Mouse (Mus musculus) neural tube, embryonic 14.5 days (tissue): ENCODE measurements around the gene Atp5d. TPM values are rescaled to one million over a fixed set of nuclear protein-coding genes. Genes with fewer than 3 reads are reported as not detected.

Experiments
- ATAC-seq: fragments of 200-750 bp; cut with Nextera tagmentation; 2 replicates; pipeline ENCODE4 v1.8.0; 2017; ENCODE audit warnings: low read depth, mild to moderate bottlenecking, moderate TSS enrichment, moderate library complexity
- H3K27ac ChIP-seq: fragments of 300-500 bp; sonication (generic); 2 replicates; pipeline ENCODE4 v1.5.1; 2014; ENCODE audit warnings: low read depth, mild to moderate bottlenecking, control low read depth, low read length, moderate library complexity, mixed read lengths
- H3K27me3 ChIP-seq: fragments of 300-500 bp; sonication (generic); 2 replicates; pipeline ENCODE4 v1.6.1; 2014; ENCODE audit warnings: low read length; ENCODE audit not compliant: control insufficient read depth, insufficient read depth
- H3K36me3 ChIP-seq: fragments of 300-500 bp; sonication (generic); 2 replicates; pipeline ENCODE4 v1.6.1; 2014; ENCODE audit warnings: low read length, mixed read lengths; ENCODE audit not compliant: control insufficient read depth, insufficient read depth
- H3K4me1 ChIP-seq: fragments of 300-500 bp; sonication (generic); 2 replicates; pipeline ENCODE4 v1.6.1; 2014; ENCODE audit warnings: low read length; ENCODE audit not compliant: control insufficient read depth, insufficient read depth
- H3K4me2 ChIP-seq: fragments of 300-500 bp; sonication (generic); 2 replicates; pipeline ENCODE4 v1.6.1; 2014; ENCODE audit warnings: mild to moderate bottlenecking, low read depth, low read length, control low read depth
- H3K4me3 ChIP-seq: fragments of 300-500 bp; sonication (generic); 2 replicates; pipeline ENCODE4 v1.5.1; 2014; ENCODE audit warnings: low read depth, low read length, control low read depth, mixed read lengths
- H3K9ac ChIP-seq: fragments of 300-500 bp; sonication (generic); replicated peaks from 2 replicates; pipeline ENCODE4 v1.6.1; 2014; ENCODE audit warnings: low read depth, mild to moderate bottlenecking, control low read depth, low read length, mixed read lengths
- H3K9me3 ChIP-seq: fragments of 300-500 bp; sonication (generic); 2 replicates; pipeline ENCODE4 v1.6.1; 2016; ENCODE audit warnings: low read length; ENCODE audit not compliant: control insufficient read depth
- WGBS: fragments of 180-500 bp; shearing (Covaris S2); extraction: QIAGEN DNeasy Blood & Tissue Kit; methylation state at CpG from one replicate; pipeline ENCODE4 v1.1.7; 2014; 5-methylcytosine and 5-hydroxymethylcytosine counted together
- polyA plus RNA-seq: library from polyadenylated mRNA; unstranded; fragments of >200 nt; fragmentation: Nextera tagmentation; extraction: Ambion mirVana; gene quantifications from 2 replicates; pipeline ENCODE4 v1.2.1, GENCODE M21; 2014

Atp5d gene
- polyA plus RNA-seq, 1 experiment from 2014 or later = 519 TPM

DNA sequence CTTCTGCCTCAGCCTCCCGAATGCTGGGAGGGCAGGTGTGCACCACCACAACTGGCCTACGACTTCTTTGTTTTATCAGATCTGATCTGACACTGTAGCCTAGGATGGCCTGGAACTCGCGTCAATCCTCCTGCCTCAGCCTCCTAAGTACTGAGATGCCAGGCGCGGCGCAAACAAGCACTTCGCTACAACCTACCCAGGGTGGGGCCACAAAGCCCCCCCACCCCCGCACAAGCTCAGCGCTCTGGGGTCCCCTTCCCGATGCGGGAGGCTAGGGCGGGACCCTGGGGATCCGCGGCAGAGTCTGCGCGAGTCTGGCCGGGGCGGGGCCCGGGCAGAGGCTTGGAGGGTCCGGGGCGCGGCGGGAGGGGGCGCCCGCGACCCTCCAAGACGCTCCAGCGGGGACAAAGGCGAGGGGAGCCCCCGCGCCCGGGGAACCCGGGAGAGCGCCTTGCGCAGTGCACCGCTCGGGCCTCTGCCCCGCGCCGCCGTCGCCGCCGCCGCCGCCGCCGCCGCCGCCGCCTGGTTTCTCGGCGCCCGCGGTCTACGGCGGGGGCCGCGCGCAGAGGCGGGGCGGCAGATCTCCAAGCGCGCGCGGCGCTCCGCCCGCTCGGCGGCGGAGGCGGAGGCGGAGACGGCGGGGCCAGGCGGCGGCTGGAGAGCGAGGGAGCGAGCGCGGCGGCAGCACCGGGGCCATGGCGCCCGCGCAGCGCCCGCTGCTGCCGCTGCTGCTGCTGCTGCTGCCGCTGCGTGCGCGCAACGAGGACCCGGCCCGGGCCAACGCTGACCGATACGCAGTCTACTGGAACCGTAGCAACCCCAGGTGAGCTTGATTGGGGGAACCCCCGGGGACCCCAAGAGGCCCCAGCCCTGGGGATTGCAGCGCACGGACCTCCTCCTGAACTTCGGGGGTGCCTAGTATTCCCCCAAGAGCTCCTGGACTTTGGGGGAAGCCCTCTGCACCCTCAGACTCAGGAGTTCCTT lies 40.9 kb downstream of the Atp5d start, which contains the start of gene Efna2:
Efna2 (plus strand) TSS at position 415 of the 984 bp plus-strand sequence.
- Histone ChIP-seq H3K27me3 (no peaks in the 10 kb centered on the region), H3K4me1 (peaks cover 24% of the 10 kb centered on the region), H3K27ac (peak within 1 kb of the TSS; percentile 79), H3K4me3 (peak within 1 kb of the TSS; percentile 73), H3K36me3 (peaks cover 3% of the 10 kb centered on the region; the same call in 1 of the 2 replicates), H3K4me2 (peak within 1 kb of the TSS; percentile 91), H3K9ac (peak within 1 kb of the TSS; percentile 97), H3K9me3 (no peaks in the 10 kb centered on the region)
- ATAC-seq = peak; percentile 69
- 1% methylated on average over 79 of the region's 106 CpGs for WGBS

DNA sequence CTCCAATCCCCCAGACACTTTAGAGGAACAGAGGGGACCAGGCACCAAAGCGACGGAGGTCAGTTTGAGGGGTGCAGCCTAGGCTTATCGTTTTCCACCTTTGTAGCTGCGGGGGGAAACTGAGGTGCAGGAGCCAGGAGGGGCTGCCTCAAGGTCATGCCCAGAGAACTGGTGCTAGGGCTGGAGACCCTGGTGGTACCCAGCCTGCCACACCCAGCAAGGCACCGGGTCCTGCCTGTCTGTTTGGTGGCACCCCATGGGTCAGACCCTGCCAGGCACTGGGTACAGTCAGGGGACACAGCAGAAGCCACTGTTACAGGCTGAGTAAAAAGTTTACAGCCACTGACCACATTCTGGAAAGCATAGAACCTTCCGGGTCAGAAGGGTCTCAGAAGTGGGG lies 41.9 kb downstream of the Atp5d start:
- no peak for ATAC-seq
- 48% methylated on average over 6 of the region's 6 CpGs for WGBS

DNA sequence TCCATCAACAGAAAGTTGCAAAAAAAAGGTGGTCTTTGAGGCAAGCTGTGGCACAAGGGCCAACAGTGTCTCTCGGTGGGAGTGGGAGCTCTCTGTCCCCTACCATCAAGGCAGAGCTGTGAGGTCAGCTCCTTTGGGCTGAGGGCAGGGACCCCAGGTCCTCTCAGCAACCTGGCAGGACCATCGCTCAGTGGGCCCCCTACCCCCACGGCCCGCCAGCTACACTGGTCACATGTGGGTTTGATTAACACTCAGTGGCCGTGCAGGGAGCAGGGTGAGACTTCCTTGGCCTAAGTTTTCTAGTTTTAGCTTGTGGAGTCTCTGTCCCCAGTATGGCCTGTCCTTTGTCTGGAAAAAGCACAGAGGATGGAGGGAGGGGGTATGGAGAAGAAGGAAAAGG lies 42.4 kb downstream of the Atp5d start:
- Histone ChIP-seq H3K9me3 (no peaks in the 10 kb centered on the region), H3K9ac (peak overlapping the region; percentile 97), H3K4me1 (peaks cover 24% of the 10 kb centered on the region), H3K27me3 (no peaks in the 10 kb centered on the region), H3K4me3 (peak overlapping the region; percentile 73), H3K36me3 (peaks cover 3% of the 10 kb centered on the region; the same call in 1 of the 2 replicates), H3K4me2 (peak overlapping the region; percentile 91), H3K27ac (no peak overlapping the region)
- 42% methylated on average over 5 of the region's 5 CpGs for WGBS
- ATAC-seq = no peak

More for the DNA sequence above, 41.9 kb downstream of the Atp5d start:
- peak overlapping the region; percentile 91 for H3K4me2 ChIP-seq
- peaks cover 3% of the 10 kb centered on the region; the same call in 1 of the 2 replicates for H3K36me3 ChIP-seq
- no peak overlapping the region for H3K27ac ChIP-seq
- H3K9me3 ChIP-seq = no peaks in the 10 kb centered on the region
- peaks cover 24% of the 10 kb centered on the region for H3K4me1 ChIP-seq
- no peaks in the 10 kb centered on the region for H3K27me3 ChIP-seq
- H3K4me3 ChIP-seq = peak overlapping the region; percentile 73
- H3K9ac ChIP-seq = peak overlapping the region; percentile 97

DNA sequence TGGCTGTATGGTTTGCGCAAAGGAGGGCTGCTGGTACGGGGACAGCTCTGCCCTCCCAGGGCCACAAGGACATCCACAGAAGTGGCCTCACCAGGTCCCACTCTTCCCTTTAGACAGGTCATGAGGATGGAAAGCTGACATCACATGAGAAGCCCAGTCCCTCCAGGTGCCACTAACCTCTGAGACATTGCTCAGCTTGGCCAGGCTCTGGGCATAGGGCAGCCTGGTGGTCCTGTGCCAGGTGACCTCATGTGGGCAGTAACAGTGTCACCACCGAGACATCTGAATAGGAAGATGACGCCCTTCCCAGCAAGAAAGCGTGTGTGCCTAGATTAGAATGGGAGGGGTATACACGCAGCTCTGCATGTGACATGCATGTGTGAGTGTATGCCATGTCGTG lies 44.1 kb downstream of the Atp5d start:
- Histone ChIP-seq H3K27me3 (no peaks in the 10 kb centered on the region), H3K9ac (no peak overlapping the region), H3K4me1 (peaks cover 24% of the 10 kb centered on the region), H3K4me2 (no peak overlapping the region), H3K4me3 (no peak overlapping the region), H3K27ac (no peak overlapping the region), H3K9me3 (no peaks in the 10 kb centered on the region), H3K36me3 (peaks cover 11% of the 10 kb centered on the region)
- no peak for ATAC-seq
- 94% methylated on average over 7 of the region's 7 CpGs for WGBS

DNA sequence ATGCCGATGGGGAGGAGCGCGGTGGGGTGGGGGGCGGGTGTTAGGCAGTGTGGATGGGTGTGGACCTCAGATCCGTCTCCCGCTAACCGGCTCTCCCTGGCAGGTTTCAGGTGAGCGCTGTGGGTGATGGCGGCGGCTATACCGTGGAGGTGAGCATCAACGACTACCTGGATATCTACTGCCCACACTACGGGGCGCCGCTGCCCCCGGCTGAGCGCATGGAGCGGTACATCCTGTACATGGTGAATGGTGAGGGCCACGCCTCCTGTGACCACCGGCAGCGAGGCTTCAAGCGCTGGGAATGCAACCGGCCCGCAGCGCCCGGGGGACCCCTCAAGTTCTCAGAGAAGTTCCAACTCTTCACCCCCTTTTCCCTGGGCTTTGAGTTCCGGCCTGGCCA lies 48.2 kb downstream of the Atp5d start:
- ATAC-seq = no peak
- no peak overlapping the region for H3K4me2 ChIP-seq
- peaks cover 16% of the 10 kb centered on the region for H3K4me1 ChIP-seq
- no peak overlapping the region for H3K27ac ChIP-seq
- H3K36me3 ChIP-seq = peaks cover 25% of the 10 kb centered on the region
- no peaks in the 10 kb centered on the region for H3K9me3 ChIP-seq
- no peak overlapping the region for H3K9ac ChIP-seq
- WGBS = 32% methylated on average over 26 of the region's 27 CpGs
- no peak overlapping the region for H3K4me3 ChIP-seq
- H3K27me3 ChIP-seq = no peaks in the 10 kb centered on the region

DNA sequence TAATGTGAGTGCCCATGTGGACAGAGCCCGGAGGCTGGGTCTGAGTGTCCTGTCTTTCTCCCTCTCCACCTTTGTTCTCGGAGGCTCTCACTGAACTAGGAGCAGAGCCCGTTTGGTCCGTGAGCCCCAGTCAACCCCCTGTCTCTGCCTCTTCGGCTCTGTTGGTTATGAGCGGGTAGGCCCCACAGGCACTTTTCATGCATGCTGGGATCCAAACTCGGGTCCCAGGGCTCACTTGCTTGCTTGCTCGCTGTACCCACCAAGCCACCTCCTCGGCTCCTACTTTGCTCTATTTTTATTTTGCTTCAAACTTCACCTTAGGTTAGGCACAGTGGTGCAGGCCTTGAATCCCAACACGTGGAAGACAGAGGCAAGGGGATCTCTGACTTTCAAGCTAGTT lies 49.3 kb downstream of the Atp5d start:
- H3K4me1 ChIP-seq = peaks cover 12% of the 10 kb centered on the region
- H3K36me3 ChIP-seq = peaks cover 25% of the 10 kb centered on the region
- no peak overlapping the region for H3K4me2 ChIP-seq
- no peak overlapping the region for H3K9ac ChIP-seq
- H3K27me3 ChIP-seq = no peaks in the 10 kb centered on the region
- no peak overlapping the region for H3K4me3 ChIP-seq
- 87% methylated on average over 10 of the region's 10 CpGs for WGBS
- H3K27ac ChIP-seq = no peak overlapping the region
- no peak for ATAC-seq
- H3K9me3 ChIP-seq = no peaks in the 10 kb centered on the region

DNA sequence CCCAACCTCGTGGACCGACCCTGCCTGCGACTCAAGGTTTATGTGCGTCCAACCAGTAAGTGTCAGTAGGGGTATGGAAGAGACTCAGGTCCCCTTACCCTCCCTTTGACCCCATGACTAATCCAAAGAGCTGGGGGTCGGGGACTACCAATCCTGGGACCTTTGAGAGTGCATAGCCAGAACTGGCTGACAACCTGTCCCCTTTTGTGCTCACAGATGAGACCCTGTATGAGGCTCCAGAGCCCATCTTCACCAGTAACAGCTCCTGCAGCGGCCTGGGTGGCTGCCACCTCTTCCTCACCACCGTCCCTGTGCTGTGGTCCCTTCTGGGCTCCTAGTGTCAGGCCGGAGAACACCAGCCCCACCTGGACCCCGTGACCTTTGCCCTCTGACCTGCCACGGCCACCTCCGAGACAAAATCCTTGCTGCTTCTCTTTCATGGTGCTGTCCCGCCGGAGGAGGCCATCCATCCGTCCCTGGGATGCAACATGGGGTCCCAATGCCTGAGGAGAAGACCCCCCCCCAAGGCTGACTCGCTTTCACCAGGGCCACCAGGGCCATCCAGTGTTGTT lies 50.1 kb downstream of the Atp5d start:
- H3K4me1 ChIP-seq = peaks cover 12% of the 10 kb centered on the region
- no peak for ATAC-seq
- WGBS = 76% methylated on average over 15 of the region's 15 CpGs
- no peaks in the 10 kb centered on the region for H3K9me3 ChIP-seq
- peaks cover 25% of the 10 kb centered on the region for H3K36me3 ChIP-seq
- H3K27ac ChIP-seq = no peak overlapping the region
- no peaks in the 10 kb centered on the region for H3K27me3 ChIP-seq
- no peak overlapping the region for H3K9ac ChIP-seq
- H3K4me2 ChIP-seq = no peak overlapping the region
- H3K4me3 ChIP-seq = no peak overlapping the region

DNA sequence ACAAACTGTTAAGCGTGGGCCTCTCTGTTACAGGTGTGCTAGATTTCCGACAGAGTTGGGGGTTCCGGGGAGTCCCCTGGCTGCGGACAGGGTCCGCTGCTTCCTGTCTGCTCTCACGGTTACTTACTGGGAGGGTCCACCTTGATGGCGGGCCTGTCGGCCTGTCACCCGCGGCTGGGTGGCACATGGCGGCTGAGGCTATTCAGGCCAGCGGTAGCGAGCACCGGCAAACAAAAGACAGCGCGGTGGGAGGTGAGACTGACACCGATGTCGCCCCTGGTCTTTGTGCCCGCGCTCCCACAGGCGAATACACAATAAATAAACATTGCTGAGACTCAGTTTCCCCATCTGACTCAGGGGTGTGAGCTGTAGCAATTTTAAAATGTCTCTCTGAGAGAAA lies 51.6 kb downstream of the Atp5d start:
- Histone ChIP-seq H3K27ac (peak overlapping the region; percentile 72), H3K4me3 (peak overlapping the region; percentile 33), H3K4me1 (peaks cover 12% of the 10 kb centered on the region), H3K27me3 (no peaks in the 10 kb centered on the region), H3K9ac (peak overlapping the region; percentile 63; the same call in 1 of the 2 replicates), H3K4me2 (peak overlapping the region; percentile 66), H3K9me3 (no peaks in the 10 kb centered on the region), H3K36me3 (peaks cover 22% of the 10 kb centered on the region)
- WGBS = 2% methylated on average over 21 of the region's 21 CpGs
- ATAC-seq = peak; percentile 9; the same call in 1 of the 2 replicates
